Mouse (Mus musculus) liver, adult 2 months (tissue): ENCODE data around the gene Sbno2.

ENCODE experiments used
- CTCF ChIP-seq: fragments of 200-500 bp; IDR thresholded peaks from 2 replicates; pipeline ENCODE4 v1.5.1; 2011; ENCODE audit warnings: low read depth, low read length, control low read depth
- POLR2A ChIP-seq: fragments of 200-500 bp; IDR thresholded peaks from 2 replicates; pipeline ENCODE4 v1.6.1; 2011; ENCODE audit warnings: low read length, control low read depth; ENCODE audit not compliant: insufficient read depth; ENCODE audit errors: extremely low read depth

- TF ChIP-seq CTCF = 0 out of 2 replicates have a peak, but pooled peaks have one; percentile 12
- TF ChIP-seq POLR2A = no peak
Measured at GRCm38 (mm10) chr10:80020603-80021319, 84.6 kb downstream of the Sbno2 start.
